Mouse (Mus musculus) brain, embryonic 14.5 days (tissue): ENCODE results near the gene Ift88.

Source experiments
- CTCF ChIP-seq: fragments of 200-500 bp; IDR thresholded peaks from 2 replicates; pipeline ENCODE4 v1.5.1; 2012; ENCODE audit warnings: inconsistent platforms, mild to moderate bottlenecking, moderate library complexity, borderline replicate concordance; ENCODE audit not compliant: insufficient read depth, insufficient read length; ENCODE audit errors: extremely low read depth
- POLR2A ChIP-seq: fragments of 200-500 bp; IDR thresholded peaks from 2 replicates; pipeline ENCODE4 v1.6.1; 2012; ENCODE audit warnings: mild to moderate bottlenecking, inconsistent platforms, borderline replicate concordance; ENCODE audit not compliant: poor library complexity, insufficient read depth, insufficient read length, severe bottlenecking; ENCODE audit errors: extremely low read depth

- TF ChIP-seq CTCF (no peak), POLR2A (no peak)
Measured at GRCm38 (mm10) chr14:57376956-57377355, 46.9 kb upstream of the Ift88 start.
